Mouse (Mus musculus): ENCODE measurements around the gene Gm10271. TPM values are rescaled to one million over a fixed set of nuclear protein-coding genes. Genes with fewer than 3 reads are reported as not detected.

Gene Gm10271
- polyA plus RNA-seq, 1 experiment from 2014 or later = not detected

GRCm38 (mm10) chr10:116949111-116950008, 23.0 kb downstream of the Gm10271 start:
- peak overlapping the region; percentile 92 for H3K9ac ChIP-seq
- WGBS = 2% methylated on average over 43 of the region's 44 CpGs
- H3K4me3 ChIP-seq = peak overlapping the region; percentile 74
- H3K27me3 ChIP-seq = no peaks in the 10 kb centered on the region
- no peak; the same call in none of the 2 replicates for ATAC-seq (ENCODE audit: low FRiP score)
- H3K36me3 ChIP-seq = no peaks in the 10 kb centered on the region
- peak overlapping the region; percentile 94 for H3K27ac ChIP-seq
- no peaks in the 10 kb centered on the region for H3K9me3 ChIP-seq (replicated peaks)
- peak overlapping the region; percentile 64 for H3K4me2 ChIP-seq (replicated peaks)
- peaks cover 21% of the 10 kb centered on the region for H3K4me1 ChIP-seq

DNA sequence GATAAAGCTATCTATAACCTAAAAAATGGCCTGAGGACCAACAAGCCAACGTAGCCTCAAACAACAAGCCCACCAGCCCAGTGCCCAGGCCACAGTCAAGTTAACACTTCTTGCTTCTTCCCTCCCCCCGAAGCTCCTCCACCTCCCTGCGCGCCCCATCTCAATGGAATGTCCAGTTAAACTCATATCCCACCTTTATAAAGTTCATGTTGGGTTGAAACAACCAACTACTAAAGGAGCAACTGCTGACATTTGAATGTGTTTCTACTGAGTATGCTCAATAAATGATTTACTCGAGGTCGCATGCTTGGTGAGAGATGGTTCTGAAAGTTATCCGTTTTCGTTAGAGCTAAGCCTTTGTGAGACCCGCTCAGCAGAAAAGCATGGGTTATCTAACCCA, 24.0 kb downstream of the Gm10271 start:
- no peaks in the 10 kb centered on the region for H3K9me3 ChIP-seq (replicated peaks)
- H3K4me3 ChIP-seq = peak overlapping the region; percentile 74; the same call in 1 of the 2 replicates
- H3K27me3 ChIP-seq = no peaks in the 10 kb centered on the region
- H3K36me3 ChIP-seq = no peaks in the 10 kb centered on the region
- no peak overlapping the region for H3K27ac ChIP-seq
- H3K4me1 ChIP-seq = peaks cover 21% of the 10 kb centered on the region
- ATAC-seq (ENCODE audit: low FRiP score) = no peak
- WGBS = 73% methylated on average over 9 of the region's 9 CpGs
- H3K4me2 ChIP-seq (replicated peaks) = peak overlapping the region; percentile 64
- no peak overlapping the region for H3K9ac ChIP-seq

GRCm38 (mm10) chr10:116944940-116945339, 27.5 kb downstream of the Gm10271 start:
- Histone ChIP-seq H3K9me3 (replicated peaks) (peaks cover 8% of the 10 kb centered on the region; the same call in 1 of the 2 replicates), H3K4me3 (no peak overlapping the region)

GRCm38 (mm10) chr10:116944144-116944543, 28.3 kb downstream of the Gm10271 start:
- H3K9me3 ChIP-seq (replicated peaks) = peaks cover 8% of the 10 kb centered on the region; the same call in 1 of the 2 replicates
- H3K27ac ChIP-seq = no peak overlapping the region
- no peak overlapping the region for H3K4me2 ChIP-seq (replicated peaks)
- no peak for ATAC-seq (ENCODE audit: low FRiP score)
- H3K4me1 ChIP-seq = peaks cover 17% of the 10 kb centered on the region
- H3K27me3 ChIP-seq = no peaks in the 10 kb centered on the region
- H3K9ac ChIP-seq = no peak overlapping the region
- WGBS = 87% methylated on average over 3 of the region's 3 CpGs
- no peak overlapping the region for H3K4me3 ChIP-seq
- peaks cover 9% of the 10 kb centered on the region for H3K36me3 ChIP-seq

More at GRCm38 (mm10) chr10:116944940-116945339, 27.5 kb downstream of the Gm10271 start:
- H3K27ac ChIP-seq = no peak overlapping the region
- peaks cover 9% of the 10 kb centered on the region for H3K36me3 ChIP-seq
- ATAC-seq (ENCODE audit: low FRiP score) = no peak
- WGBS = 64% methylated on average over 10 of the region's 10 CpGs
- no peaks in the 10 kb centered on the region for H3K27me3 ChIP-seq
- peaks cover 21% of the 10 kb centered on the region for H3K4me1 ChIP-seq
- no peak overlapping the region for H3K9ac ChIP-seq
- no peak overlapping the region for H3K4me2 ChIP-seq (replicated peaks)

DNA sequence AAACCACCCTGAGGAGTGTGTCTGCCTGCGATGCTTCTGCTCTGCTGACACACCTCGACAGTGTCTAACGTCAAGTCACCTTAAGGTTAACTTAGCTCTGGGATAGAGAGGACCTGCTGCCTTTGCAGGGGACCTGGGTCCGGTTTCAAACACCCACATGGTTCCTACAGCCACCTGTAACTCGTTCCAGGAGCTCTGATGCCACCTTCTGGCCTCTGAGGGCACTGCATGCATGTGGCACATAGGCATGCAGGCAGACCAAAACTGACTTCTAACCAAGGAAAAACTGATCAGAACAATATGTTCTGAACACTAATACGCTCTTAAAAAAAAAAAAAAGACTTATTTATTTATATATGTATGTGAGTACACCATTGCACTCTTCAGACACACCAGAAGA, 29.4 kb downstream of the Gm10271 start:
- Histone ChIP-seq H3K4me3 (no peak overlapping the region), H3K4me1 (peaks cover 7% of the 10 kb centered on the region; the same call in 1 of the 2 replicates), H3K27me3 (no peaks in the 10 kb centered on the region), H3K36me3 (peaks cover 18% of the 10 kb centered on the region), H3K9ac (no peak overlapping the region), H3K4me2 (replicated peaks) (no peak overlapping the region), H3K9me3 (replicated peaks) (peaks cover 8% of the 10 kb centered on the region; the same call in 1 of the 2 replicates), H3K27ac (no peak overlapping the region)
- ATAC-seq (ENCODE audit: low FRiP score) = no peak
- 94% methylated on average over 6 of the region's 6 CpGs for WGBS

DNA sequence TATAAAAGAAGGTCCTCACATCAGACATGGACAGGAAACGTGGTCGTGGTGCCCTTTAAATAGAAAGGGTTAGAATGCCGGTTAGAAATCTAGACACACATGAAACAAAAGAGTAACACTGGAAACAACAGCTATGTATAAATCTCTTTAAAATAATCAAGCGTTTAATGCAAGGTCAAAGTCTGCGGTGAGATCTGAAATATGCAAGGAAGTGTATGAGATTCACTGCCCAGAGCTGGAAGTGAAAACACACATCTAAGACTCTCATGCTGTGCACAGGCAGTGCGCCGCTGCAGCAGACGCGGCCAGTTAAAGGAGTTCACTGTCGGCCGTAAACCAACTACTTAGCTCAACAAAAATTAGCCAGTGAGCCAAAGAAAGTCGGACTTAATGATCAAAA, 37.4 kb downstream of the Gm10271 start:
- H3K9ac ChIP-seq = no peak overlapping the region
- ATAC-seq (ENCODE audit: low FRiP score) = no peak
- WGBS = 70% methylated on average over 12 of the region's 12 CpGs
- no peaks in the 10 kb centered on the region for H3K9me3 ChIP-seq (replicated peaks)
- H3K4me3 ChIP-seq = no peak overlapping the region
- H3K4me1 ChIP-seq = no peaks in the 10 kb centered on the region
- peaks cover 33% of the 10 kb centered on the region for H3K36me3 ChIP-seq
- H3K27me3 ChIP-seq = no peaks in the 10 kb centered on the region
- H3K4me2 ChIP-seq (replicated peaks) = no peak overlapping the region
- H3K27ac ChIP-seq = no peak overlapping the region

- WGBS = 94% methylated on average over 7 of the region's 7 CpGs
Observed at GRCm38 (mm10) chr10:116933794-116934193, 38.6 kb downstream of the Gm10271 start.

GRCm38 (mm10) chr10:116932418-116932817, 40.0 kb downstream of the Gm10271 start:
- no peak overlapping the region for H3K9ac ChIP-seq
- H3K9me3 ChIP-seq (replicated peaks) = no peaks in the 10 kb centered on the region
- 83% methylated on average over 13 of the region's 13 CpGs for WGBS
- no peak overlapping the region for H3K4me2 ChIP-seq (replicated peaks)
- H3K27ac ChIP-seq = no peak overlapping the region
- peaks cover 29% of the 10 kb centered on the region for H3K36me3 ChIP-seq
- H3K4me3 ChIP-seq = no peak overlapping the region
- ATAC-seq (ENCODE audit: low FRiP score) = no peak
- H3K4me1 ChIP-seq = no peaks in the 10 kb centered on the region
- no peaks in the 10 kb centered on the region for H3K27me3 ChIP-seq

More at GRCm38 (mm10) chr10:116933794-116934193, 38.6 kb downstream of the Gm10271 start:
- Histone ChIP-seq H3K27me3 (no peaks in the 10 kb centered on the region), H3K4me1 (no peaks in the 10 kb centered on the region), H3K36me3 (peaks cover 37% of the 10 kb centered on the region), H3K27ac (no peak overlapping the region), H3K9ac (no peak overlapping the region), H3K9me3 (replicated peaks) (no peaks in the 10 kb centered on the region), H3K4me2 (replicated peaks) (no peak overlapping the region), H3K4me3 (no peak overlapping the region)
- no peak for ATAC-seq (ENCODE audit: low FRiP score)

DNA sequence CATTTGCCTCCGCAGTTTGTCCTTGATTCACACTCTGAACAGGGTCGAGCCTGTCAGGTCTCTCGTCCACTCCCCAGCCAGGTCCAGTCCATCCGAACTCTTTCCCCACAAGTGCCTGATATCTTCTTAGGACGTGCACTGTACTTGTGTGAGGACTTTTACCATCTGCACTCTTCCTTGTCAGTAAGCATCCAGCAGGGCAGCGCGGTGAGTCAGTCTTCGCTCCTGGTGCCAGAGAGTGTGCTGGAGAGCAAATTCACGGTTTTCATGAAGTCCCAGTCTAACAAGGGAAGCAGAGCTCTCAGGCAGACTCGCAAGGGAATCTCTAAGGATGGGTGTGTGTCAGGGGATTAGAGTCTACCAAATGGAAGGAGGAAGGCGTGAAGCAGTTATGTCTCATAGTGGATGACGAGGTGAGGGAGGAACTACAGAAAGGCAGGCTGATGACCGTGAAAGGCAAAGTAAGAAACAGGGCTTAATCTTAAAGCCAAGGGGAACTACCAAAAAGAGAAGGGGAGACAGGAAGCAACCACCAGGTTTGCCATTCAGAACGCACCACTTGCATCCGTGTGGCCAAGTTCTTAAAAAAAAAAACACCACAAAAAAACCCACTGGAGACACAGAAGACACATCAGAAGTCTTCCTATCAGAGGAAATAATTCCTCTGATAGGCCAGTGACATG, 40.8 kb downstream of the Gm10271 start:
- peaks cover 29% of the 10 kb centered on the region for H3K36me3 ChIP-seq

DNA sequence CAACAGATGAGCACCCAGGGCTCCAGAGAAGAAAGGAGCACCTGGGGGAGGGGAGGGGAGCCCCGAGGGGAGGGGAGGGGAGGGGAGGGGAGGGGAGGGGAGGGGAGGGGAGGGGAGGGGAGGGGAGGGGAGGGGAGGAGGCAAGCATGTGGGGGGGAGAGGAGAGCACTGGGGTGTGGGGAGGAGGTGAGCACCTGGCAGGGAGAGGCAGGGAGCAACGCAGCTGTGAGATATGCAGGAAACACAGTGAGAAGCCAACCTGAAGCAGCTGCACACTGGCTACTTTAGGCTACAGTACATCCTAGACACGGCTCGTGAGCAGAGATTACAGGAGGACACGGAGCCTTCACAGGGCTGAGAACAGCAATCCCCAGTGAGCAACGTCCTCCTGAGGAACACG, 41.5 kb downstream of the Gm10271 start:
- no peaks in the 10 kb centered on the region for H3K9me3 ChIP-seq (replicated peaks)
- peaks cover 26% of the 10 kb centered on the region for H3K36me3 ChIP-seq
- ATAC-seq (ENCODE audit: low FRiP score) = no peak
- no peak overlapping the region for H3K27ac ChIP-seq
- 71% methylated on average over 6 of the region's 7 CpGs for WGBS
- H3K27me3 ChIP-seq = no peaks in the 10 kb centered on the region
- no peak overlapping the region for H3K9ac ChIP-seq
- H3K4me3 ChIP-seq = no peak overlapping the region
- H3K4me2 ChIP-seq (replicated peaks) = no peak overlapping the region
- H3K4me1 ChIP-seq = no peaks in the 10 kb centered on the region

More for the DNA sequence above, 40.8 kb downstream of the Gm10271 start:
- H3K4me2 ChIP-seq (replicated peaks) = no peak overlapping the region
- no peak overlapping the region for H3K27ac ChIP-seq
- H3K9ac ChIP-seq = no peak overlapping the region
- H3K9me3 ChIP-seq (replicated peaks) = no peaks in the 10 kb centered on the region
- H3K4me3 ChIP-seq = no peak overlapping the region
- no peaks in the 10 kb centered on the region for H3K4me1 ChIP-seq
- no peak for ATAC-seq (ENCODE audit: low FRiP score)
- H3K27me3 ChIP-seq = no peaks in the 10 kb centered on the region
- 89% methylated on average over 15 of the region's 15 CpGs for WGBS

GRCm38 (mm10) chr10:116930506-116930905, 41.9 kb downstream of the Gm10271 start:
- WGBS = 85% methylated on average over 7 of the region's 7 CpGs
- Histone ChIP-seq H3K9me3 (replicated peaks) (no peaks in the 10 kb centered on the region), H3K4me3 (no peak overlapping the region), H3K27me3 (no peaks in the 10 kb centered on the region), H3K36me3 (peaks cover 28% of the 10 kb centered on the region), H3K4me2 (replicated peaks) (no peak overlapping the region), H3K9ac (no peak overlapping the region), H3K4me1 (no peaks in the 10 kb centered on the region), H3K27ac (no peak overlapping the region)
- no peak for ATAC-seq (ENCODE audit: low FRiP score)

DNA sequence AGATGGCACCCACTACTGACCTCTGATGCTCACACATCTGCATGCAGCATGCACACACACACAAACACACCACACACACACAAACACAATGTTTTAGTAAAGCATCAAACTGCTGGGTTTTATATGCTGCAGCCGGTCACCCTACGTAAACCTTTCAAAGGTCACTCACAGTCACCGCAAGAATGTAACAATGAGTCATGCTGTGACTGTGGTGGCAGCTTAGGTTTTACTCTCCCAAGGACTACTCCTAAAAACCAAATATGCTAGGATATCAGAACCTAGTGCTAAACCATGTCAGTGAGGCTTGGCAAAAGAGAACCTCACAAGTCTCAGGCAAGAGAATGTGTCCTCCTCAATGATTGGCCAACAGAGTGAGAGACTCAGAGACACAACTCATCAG, 43.6 kb downstream of the Gm10271 start:
- Histone ChIP-seq H3K4me1 (no peaks in the 10 kb centered on the region), H3K4me2 (replicated peaks) (no peak overlapping the region), H3K4me3 (no peak overlapping the region), H3K9me3 (replicated peaks) (no peaks in the 10 kb centered on the region), H3K36me3 (peaks cover 41% of the 10 kb centered on the region), H3K27me3 (no peaks in the 10 kb centered on the region), H3K9ac (no peak overlapping the region), H3K27ac (no peak overlapping the region)
- 91% methylated on average over 3 of the region's 3 CpGs for WGBS
- ATAC-seq (ENCODE audit: low FRiP score) = no peak
